Mouse (Mus musculus) heart, adult 11 months (tissue): ENCODE measurements around the gene Abca7.
"Not testable (repeated sequence)": the region's sequence is repeated elsewhere in the genome, so short reads cannot be mapped to it uniquely, and the experiment has no call there.

Experiments used
- DNase-seq: peaks from one replicate; pipeline ENCODE4 v3.0.0; 2022

Gene Abca7

DNA sequence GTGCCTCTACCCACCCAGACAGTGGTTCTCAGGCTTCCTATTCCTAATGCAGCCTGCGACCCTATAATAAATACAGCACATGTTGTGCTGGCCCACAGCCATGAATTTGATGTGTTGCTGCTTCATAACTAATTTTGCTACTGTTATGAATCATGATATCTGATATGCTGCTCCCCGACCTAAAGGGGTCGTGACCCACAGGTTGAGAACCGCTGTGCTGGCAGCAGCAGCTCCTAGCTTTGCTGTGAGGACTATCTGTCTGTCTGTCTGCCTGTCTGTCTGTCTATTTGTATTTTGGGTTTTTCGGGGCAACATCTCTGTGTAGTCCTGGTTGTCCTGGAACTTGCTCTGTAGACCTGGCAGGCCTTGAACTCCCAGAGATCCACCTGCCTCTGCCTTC, 27.5 kb downstream of the Abca7 start:
- DNase-seq, result no peak

DNA sequence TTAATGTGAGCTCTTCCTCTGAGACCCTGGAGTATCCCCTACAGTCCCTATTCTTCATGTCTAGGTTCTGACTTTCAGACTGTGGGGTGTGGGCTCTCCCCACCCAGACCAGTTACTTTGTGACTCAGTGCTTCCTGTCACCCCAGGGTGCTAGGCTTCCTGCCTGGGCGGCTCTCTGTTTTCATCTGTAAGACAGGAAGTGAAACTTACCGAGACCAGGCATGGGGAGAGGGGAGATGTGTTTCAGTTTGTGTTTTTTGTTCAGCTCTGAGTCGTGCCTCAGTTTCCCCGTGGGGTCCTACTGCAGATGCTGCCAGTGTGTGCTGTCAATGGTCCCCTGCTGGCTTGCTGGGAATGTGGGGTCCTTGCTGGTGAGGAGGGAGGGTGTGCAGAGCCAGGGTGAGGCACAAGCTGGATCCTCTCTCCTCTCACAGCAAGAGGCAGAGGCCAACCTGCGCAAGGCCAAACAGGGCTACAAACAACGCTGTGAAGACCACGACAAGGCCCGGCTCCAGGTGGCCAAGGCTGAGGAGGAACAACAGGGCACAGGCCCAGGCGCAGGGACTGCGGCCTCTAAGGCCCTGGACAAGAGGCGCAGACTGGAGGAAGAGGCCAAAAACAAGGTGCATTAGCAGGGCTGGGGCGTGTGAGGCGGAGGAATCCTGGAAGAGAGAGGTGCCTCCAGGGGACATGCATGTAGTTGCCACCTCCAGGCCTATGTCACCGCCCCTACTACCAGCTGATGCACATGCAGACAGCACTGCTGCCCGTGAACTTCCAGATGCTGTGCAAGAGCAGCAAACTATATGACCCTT, 28.1 kb downstream of the Abca7 start:
- DNase-seq, result peak; percentile 96

DNA sequence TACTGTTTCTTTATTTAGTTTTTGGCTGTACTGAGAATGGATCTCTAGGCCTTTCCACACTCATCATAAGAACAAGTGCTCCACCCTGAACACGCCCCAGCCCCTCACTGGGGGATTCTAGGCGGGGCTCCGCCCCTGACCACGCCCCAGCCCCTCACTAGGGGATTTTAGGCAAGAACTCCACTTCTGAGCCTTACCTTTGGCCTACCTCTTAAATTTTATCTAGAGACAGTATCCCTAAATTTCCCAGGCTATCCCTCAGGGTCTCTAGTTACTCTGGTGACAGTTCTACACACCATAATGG, 28.7 kb downstream of the Abca7 start:
- no peak for DNase-seq

DNA sequence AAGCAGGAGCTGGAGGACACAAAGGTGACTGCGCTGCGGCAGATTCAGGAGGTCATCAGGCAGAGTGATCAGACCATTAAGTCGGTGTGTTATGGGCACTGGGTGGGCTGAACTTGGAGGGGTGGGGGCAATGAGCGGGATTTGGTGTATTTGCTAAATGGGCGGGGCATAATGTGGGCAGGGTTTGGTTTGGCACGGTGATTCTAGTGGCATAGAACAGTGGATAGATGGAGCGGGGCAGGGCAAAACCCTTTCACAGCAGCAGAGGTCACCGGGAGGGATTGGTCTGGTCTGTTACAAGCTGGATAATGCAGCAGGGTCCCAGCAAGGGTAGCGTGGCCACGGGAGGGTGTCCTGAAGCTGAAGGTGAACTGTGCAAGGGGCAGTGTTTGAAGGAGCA, 29.2 kb downstream of the Abca7 start:
- DNase-seq, result peak; percentile 91

GRCm38 (mm10) chr10:80025889-80026288, 29.6 kb downstream of the Abca7 start:
- peak; percentile 94 for DNase-seq

DNA sequence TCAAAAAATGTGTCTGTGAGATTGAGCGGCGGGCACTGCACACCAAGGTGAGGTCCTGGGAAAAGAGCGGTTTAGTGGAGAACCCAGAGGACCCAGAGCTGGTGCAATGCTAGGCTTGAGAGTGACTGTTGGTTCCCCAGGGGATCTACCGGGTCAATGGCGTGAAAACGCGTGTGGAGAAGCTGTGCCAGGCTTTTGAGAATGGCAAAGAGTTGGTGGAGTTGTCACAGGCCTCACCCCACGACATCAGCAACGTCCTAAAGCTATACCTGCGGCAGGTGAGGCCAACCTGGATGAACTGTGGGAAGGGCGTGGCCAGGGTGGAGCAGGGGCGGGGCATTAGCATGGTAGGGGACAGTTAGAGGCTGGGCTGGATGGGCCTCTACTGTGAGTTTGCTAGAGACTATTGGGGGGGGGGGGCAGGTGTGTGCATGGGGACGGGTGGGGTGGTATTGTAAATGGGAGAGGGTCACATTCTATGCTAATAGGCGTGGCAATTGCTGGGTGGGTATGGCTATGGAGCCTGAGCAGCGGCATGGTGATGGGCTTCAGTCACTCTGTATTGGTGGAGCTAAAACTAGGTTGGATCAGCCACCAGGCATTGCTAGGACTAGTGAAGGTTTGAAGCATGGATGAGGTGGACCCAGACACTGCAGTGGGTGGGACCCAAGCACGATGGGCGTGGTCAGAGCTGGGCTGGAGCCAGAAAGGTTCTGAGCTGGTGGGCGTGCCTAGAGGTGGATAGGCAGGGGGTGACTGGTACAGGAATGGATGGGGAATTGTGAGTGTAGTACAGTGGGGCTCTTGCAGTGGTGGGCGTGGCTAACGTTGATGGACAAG, 31.6 kb downstream of the Abca7 start:
- DNase-seq, result peak; percentile 93

DNA sequence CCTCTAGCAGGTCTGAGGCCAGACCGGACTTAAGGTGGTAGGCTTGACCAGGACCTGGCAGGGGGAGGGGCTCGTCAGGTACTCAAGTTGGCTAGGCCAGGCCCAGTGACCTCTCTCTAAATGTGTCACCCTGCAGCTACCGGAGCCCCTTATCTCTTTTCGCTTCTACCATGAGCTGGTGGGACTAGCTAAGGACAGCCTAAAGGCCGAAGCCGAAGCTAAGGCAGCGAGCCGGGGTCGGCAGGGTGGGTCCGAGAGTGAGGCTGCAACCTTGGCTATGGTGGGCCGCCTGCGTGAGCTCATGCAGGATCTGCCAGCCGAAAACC, 32.2 kb downstream of the Abca7 start:
- DNase-seq, result peak; percentile 93

DNA sequence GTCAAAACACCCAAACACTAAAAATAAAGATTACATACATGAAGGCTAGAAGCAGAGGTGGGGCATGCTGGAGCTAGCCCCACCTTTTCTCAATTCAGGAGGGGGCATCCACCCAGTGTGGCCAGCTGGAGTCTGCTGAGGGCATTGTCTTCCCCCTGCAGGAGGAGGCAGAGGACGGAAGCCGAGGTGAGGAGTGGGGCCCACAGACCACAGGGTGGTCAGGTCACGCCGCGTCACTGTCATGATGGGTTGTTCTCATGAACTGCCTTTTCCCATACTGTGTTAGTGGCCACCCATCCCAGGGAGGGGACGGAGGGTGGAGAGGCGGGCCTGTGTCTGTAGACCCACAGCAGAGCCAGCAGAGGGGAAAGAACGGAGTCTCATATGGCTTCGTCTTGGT, 33.9 kb downstream of the Abca7 start:
- no peak for DNase-seq

DNA sequence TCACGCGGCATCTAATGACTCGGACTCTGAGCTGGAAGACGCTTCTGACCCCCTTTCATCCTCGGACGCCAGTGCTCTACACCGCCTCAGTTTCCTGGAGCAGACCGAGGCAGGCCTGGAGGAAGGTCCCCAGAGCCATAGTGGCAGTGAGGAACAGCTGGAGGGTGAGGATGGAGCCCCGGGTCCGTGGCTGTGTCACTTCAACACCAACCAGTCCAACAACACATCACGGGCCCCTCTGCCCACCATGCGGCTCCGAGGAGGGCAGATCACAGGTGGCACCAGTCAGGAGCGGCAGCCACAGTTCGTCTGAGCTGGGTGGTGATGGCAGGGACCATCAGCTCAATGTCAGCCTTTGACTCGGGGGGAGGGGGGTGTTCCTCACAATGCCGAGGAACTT, 34.4 kb downstream of the Abca7 start:
- peak; percentile 91 for DNase-seq

GRCm38 (mm10) chr10:80032799-80033480, 36.6 kb downstream of the Abca7 start:
- peak; percentile 98 for DNase-seq

- peak; percentile 96 for DNase-seq
Measured at GRCm38 (mm10) chr10:80033511-80034391, 37.5 kb downstream of the Abca7 start.

GRCm38 (mm10) chr10:80035148-80035547, 38.9 kb downstream of the Abca7 start:
- peak; percentile 97 for DNase-seq

- DNase-seq, result no peak
Measured at GRCm38 (mm10) chr10:80035686-80036085, 39.4 kb downstream of the Abca7 start.

GRCm38 (mm10) chr10:80036832-80037231, 40.5 kb downstream of the Abca7 start:
- DNase-seq, result peak; percentile 99

GRCm38 (mm10) chr10:80039559-80039979, 43.3 kb downstream of the Abca7 start, which contains the start of gene Polr2e:
Gene Polr2e, minus strand, starts transcription at chr10:80039795.
- peak; percentile 100 for DNase-seq

GRCm38 (mm10) chr10:80041409-80042060, 45.2 kb downstream of the Abca7 start:
- not testable (repeated sequence) for DNase-seq

DNA sequence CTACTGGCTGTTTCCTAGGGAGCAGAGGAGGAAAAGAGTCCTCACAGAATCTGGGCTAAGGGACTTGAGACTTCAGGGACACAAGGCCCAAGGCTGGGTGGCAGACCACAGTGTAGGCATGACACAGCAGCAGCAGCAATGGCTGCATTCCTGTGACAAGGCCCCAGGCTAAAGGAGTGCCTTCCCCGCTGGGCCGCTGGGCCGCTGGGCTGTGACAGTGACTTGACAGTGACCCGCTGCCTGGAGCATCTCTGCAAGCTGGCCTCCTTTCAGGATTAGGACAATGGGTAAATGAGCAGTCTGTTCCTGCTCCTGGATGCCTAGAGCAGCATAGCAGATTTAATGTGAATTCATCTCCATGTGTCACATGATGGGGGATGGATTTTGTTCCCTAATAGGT, 47.8 kb downstream of the Abca7 start:
- DNase-seq, result no peak

DNA sequence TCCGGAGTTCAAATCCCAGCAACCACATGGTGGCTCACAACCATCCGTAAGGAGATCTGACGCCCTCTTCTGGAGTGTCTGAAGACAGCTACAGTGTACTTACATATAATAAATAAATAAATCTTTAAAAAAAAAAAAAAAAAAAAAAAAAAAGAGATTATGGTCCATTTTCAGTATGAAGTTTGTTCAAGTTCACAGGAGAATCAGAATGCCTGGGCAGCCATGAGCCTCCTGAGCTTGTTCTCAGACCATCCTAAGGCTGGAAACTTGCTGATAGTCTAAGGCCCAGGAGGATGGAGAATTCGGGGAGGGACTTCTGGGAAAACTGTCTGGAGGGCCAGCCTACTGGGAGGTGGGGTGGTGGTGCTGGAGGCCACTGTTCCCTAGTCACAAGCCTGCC, 49.1 kb downstream of the Abca7 start:
- DNase-seq, result not testable (repeated sequence)

- no peak for DNase-seq
Measured at GRCm38 (mm10) chr10:80045766-80046165, 49.5 kb downstream of the Abca7 start.

DNA sequence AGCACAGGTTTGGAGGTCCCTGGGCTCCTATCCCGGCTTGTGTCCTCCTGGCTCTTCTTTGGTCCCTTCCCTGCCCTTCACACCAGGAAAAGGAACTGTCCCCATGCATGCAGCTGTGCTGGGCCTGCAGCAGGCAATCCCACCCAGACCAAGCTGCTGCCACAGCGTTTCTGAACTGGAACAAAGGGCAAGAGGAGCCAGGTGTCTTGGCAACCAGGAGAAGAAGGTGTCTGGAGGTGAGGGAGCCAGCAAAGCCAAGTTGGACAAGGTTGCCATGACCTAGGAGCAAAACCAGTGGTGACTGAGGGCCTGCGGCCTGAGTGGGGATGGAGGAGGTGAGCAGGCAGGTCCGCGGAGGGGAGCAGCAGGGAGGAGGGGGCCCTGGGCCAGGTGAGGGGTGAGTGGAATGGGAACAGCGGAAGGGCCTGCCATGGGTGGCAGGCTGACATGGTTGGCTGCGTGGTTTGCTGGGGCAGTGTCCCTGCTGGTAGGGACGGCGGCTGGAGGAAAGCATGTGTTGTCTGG, 50.8 kb downstream of the Abca7 start, which contains the start of gene Gpx4:
TSS of gene Gpx4 (plus strand) at position 126 of the 525 bp plus-strand sequence.
- DNase-seq, result no peak

- no peak for DNase-seq
Measured at GRCm38 (mm10) chr10:80048396-80048795, 52.1 kb downstream of the Abca7 start.

DNA sequence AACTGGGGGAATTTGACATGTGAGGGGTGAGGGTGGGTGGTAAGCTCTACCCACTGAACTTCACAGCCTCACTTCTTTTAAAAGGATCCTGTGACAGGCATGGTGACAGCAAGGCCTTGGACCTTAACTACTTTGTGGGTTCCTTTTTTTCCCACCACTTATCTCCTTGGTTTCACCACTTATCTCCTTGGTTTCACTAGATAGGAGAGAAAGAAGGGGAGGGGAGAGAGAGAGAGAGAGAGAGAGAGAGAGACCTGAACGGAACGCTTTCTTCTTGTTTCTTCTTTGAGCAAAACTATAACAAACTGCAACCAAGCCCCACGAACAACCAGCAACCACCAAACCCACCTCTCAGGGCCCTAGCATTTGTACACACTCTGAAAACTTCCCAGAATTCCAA, 52.5 kb downstream of the Abca7 start:
- no peak for DNase-seq
